Mouse (Mus musculus) ES-CJ7 (cell line): Measurements from ENCODE around the gene Vmn1r111.
"Not testable (repeated sequence)": the region's sequence is repeated elsewhere in the genome, so short reads cannot be mapped to it uniquely, and the experiment has no call there.

Experiments used
- DNase-seq: peaks from one replicate; pipeline ENCODE4 v3.0.0; 2011; ENCODE audit warnings: low read depth, low spot score

The Vmn1r111 gene

DNA sequence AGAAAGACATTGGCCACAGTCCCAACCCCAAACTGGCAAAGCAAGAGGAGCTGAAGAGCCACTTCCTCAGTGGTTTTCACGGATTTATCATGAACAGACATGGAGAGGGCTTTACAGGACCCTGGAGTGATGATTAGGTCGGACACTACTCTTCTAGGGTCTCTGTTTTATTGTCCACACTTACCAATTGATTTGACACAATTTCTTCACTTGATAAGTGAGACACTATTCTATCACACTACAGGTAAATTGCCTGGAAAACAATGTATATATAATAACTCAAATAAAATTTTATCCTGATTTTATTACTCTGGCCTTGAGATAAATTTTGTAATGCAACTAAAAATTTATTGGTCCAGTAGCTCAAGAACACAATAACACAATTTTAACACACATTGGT lies at the start of gene Vmn1r111:
TSS of gene Vmn1r111 (minus strand) at position 101 of the 400 bp plus-strand sequence.
- not testable (repeated sequence) for DNase-seq

DNA sequence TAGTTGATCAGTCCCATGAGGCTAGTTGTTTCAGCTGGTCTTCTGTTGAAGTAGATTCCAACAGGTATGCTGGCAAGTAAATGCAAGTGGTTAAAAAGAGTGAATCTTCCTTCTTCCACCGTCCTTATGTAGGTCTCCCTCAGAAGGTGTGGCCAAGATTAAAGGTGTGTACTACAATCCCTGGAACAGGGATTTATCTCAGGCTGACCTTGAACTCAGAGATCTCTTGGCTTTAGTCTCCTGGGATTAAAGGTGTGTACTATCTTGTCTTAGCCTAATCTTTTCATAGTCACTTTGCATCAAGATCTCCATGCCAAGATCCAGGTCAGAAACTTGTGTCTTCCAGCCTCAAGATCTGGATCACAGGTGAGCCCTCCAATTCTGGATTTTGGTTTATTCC lies 27.5 kb upstream of the Vmn1r111 start, which contains the start of gene Gm10668:
TSS of gene Gm10668 (minus strand) at position 101 of the 400 bp plus-strand sequence.
- DNase-seq = not testable (repeated sequence)

DNA sequence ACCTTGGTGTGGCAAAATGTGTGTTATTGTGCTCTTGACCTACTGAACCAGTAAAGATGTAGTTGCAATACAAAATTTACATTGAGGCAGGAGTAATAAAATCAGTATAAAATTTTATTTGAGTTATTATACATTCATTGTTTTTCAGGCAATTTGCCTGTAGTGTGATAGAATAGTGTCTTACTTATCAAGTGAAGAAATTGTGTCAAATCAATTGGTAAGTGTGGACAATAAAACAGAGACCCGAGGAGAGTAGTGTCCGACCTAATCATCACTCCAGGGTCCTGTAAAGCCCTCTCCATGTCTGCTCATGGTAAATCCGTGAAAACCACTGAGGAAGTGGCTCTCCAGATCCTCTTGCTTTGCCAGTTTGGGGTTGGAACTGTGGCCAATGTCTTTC lies 34.4 kb downstream of the Vmn1r111 start, which contains the start of gene Vmn1r107:
TSS of gene Vmn1r107 (plus strand) at position 301 of the 400 bp plus-strand sequence.
- DNase-seq = not testable (repeated sequence)
